Mouse (Mus musculus): ENCODE measurements around the gene Gpkow.
"Not testable (repeated sequence)": the region's sequence is repeated elsewhere in the genome, so short reads cannot be mapped to it uniquely, and the experiment has no call there.

The Gpkow gene

DNA sequence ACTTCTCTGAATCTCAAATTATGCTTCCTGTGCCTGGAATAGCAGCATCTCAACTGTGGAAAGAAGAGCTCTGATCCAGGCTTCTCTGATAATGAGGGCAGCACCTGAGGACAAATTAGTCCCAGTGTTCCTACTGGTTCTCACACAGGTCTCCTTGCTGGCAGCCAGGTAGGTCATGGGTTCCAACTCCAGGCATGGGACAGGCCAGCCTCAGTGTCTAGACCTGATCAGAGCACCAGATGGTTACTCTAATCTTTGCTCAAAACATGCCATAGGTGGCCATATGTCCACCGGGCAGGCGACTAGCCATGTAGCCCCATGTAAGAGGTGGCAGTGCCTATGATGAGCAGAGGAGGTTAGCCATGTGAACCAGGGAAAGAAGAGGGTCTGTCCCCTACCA, 8.6 kb upstream of the Gpkow start:
- no peak for DNase-seq (ENCODE audit: low spot score in 2 of 2)

DNA sequence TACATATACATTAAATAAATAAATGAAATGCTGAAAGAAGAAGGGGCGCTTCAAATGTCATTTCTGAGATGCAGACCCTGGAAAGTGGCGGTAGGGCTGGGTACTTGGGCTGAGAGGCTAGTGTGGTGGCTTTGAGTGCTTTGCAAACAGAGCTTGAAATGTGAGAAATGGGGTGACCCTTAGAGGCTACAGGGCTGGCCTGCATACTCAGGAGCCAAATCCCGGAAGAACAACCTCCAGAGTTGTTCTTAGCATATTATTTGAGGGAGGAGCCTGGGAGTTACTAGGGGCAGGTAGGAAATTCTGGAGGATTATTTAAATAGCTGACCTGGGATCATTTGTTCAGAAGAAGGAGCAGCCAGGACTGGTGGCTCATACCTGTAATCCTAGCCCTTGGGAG, 6.4 kb upstream of the Gpkow start:
- no peak for DNase-seq (ENCODE audit: low spot score in 2 of 2)

DNA sequence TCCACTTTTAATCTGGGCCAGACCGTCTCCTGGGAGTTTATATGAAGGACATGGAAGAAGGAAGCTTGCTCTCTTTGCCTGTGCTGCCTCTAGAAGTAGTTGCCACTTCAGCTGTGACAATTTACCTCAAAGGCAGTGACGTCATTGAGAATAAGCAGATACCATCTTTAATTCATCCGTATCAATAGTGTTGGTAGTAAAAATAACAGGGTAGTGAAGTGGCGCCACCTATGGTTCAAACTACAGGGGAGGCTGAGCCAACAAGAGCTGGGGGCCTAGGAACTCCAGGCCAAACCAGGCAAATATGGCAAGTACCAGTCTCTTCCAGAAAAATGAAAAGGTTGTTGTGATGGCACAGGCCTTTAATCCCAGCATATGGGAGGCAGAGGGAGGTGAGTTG, 4.1 kb upstream of the Gpkow start:
- DNase-seq (ENCODE audit: low spot score in 2 of 2): no peak

DNA sequence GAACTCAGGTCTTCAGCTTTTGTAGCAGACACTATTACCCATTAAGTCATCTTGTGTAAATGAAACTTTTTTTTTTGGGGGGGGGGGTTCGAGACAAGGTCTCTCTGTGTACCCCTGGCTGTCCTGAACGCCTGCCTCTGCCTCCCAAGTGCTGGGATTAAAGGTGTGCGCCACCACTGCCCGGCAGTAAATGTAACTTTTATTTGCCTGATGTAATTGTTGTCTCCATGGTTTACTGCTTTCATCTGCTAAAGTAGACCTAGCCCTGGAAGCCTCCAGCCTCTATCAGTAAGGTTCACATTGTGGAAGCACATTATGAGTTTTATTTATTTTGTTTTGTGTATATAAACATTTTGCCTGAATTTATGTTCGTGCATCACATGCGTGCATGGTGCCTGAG, 411 bp upstream of the Gpkow start:
- DNase-seq (ENCODE audit: low spot score in 2 of 2): no peak

DNA sequence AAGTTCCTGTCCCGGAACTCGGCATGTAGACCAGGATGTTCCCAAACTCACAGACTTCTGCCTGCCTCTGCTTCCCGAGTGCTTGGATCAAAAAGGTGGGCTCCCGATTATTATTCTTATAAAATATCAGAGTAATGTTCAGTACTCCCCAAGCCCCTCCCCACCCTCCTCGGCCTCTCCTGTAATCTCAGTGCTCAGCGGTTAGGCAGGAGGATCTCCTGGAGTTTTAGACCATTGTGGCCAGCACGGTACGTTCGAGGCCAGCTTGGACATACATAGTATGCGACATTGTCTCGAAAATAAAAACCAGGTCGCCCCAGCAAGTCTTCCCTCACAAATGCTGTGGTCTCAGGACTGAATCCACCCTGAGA, 16.8 kb downstream of the Gpkow start:
- not testable (repeated sequence) for DNase-seq (ENCODE audit: low spot score in 2 of 2)

DNA sequence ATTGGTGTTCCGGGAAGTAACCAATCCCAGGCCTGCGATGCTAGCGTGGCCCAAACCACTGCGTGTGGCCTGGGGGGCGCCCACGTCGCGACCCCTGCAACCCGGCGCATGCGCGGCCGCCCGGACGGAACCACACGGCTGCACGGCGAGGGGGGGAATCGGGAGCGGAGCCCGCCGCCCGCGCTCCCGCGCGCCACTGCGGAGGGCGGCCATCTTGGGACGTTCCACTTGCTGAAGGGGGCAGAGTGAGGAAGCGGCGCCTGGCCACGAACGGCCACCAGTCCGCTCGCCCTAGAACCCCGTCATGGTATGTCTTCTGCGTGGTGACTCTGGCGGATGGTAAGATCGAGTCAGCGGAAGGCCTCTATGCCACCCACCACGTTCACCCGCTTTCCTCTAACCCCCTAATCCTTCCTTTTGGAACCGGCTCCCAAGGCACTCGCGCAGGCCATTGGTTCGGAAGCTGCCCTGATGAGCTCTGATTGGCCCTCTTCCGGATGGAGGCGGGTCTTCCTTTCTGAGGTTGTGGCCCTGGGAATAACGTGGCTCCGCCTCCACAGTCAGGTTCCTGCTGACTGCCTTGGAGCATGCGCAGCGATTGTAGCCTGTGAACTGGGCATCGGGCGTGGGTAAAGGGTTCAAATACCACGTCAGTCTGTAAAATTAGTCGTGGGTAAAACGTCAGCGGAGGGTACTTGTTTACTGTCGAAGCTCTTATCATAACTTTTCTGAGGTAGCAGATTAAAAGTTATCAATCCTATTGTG, 17.4 kb downstream of the Gpkow start, which contains the start of gene Wdr45:
TSS of gene Wdr45 (plus strand) at position 199 of the 765 bp plus-strand sequence.
- peak; percentile 92 to 94 for DNase-seq (ENCODE audit: low spot score in 2 of 2)

DNA sequence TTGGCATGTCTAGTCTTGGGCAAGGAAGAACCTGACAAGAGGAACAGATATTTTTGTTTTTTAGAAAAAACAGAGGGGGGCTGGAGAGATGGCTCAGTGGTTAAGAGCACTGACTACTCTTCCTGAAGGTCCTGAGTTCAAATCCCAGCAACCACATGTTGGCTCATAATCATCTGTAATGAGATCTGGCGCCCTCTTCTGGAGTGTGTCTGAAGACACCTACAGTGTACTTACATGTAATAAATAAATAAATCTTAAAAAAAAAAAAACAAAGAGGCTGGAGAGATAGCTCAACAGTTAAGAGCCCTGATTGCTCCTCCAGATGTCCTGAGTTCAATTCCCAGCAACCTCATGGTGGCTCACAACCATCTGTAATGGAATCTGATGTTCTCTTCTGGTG, 19.1 kb downstream of the Gpkow start:
- not testable (repeated sequence) for DNase-seq (ENCODE audit: low spot score in 2 of 2)

DNA sequence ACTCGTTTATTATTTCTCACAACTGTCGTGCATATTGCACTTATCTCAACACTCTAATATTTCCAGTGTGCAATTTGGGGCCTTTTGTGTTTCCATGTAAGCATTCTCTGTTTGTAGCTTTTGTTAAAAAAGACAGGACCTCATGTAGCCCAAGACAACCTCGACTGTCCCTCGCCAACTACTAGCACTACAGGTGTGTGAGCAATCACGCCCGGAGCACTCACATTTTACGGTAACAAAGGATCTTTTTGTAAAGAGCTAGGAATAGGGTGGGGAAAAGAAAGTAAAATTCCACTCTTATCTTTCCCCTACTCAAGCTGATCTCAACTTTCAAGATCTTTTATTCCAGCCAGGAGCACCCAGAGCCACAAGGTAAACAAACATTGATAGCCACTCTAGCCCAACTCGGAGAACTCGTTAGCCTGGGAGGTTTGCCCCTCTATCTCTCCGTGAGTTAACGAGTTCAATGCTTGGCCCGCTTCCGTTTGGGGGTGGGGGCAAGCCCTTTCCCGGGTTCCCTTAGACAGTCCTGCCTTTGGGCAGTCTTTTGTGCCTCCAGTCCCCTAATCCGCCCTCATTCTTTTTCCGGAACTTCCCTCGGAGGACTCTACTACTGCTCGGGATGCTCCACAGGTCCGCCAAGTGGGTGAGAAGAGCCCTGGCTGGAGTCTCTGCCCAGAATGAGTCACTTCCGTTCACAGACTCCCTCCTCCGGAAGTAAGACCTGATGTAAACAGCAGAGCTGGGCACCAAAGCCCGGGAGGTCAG, 24.8 kb downstream of the Gpkow start, which contains the start of gene Gm45208:
TSS of gene Gm45208 (plus strand) at position 732 of the 768 bp plus-strand sequence.
- DNase-seq (ENCODE audit: low spot score in 2 of 2): peak; percentile 48

DNA sequence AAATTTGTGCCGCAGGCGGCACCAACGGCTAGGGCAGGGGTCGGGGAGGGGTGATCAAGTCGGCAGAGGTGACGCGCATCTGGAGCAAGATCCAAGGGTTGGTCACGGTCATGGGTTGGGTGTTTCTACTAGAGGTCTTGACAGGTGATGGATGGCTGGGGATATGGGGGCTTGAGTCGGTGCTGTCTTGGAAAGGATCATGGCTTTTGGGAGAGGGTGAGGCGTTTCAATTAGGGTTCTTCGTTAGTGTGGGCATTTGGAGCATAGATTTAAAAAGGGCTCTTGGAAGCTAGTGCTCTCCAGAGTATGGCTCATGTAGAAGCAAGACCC, 25.3 kb downstream of the Gpkow start:
- DNase-seq (ENCODE audit: low spot score in 2 of 2): no peak

DNA sequence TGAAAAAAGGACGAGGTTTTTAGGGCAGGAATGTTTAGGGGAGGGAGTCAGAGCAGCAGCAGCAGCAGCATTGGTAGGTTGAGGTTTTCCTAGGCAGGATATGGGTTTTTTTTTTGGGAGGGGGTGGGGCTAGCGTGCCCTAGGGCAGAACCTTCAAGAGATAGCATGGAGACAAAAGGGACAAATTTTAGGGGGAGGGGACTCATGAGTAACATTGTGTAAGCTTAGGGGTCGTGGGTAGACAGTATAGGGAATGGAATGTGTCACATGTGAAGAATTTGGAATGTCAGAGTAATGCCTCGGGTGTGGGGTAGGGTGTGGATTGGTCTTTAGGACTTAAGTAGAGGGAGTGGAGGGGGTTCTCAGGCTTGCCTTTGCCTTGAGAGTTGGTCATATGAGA, 25.8 kb downstream of the Gpkow start:
- DNase-seq (ENCODE audit: low spot score in 2 of 2): no peak

DNA sequence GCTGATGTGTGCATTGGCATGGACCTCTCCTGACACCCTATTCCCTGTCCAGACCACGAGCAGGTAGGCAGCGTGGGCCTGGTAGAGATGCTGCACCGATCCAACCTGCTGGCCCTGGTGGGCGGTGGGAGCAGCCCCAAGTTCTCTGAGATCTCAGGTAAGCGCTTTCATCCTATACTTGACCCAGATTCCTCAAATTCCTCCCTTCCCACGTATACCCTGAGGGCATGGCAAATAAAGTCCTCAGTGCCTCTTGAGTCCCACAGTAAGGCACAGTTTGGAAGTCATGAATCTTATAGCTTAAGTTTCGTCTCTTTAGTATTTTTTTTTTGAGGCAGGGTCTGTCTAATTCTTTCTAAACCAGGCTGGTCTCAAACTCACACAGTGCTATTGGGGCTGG, 27.2 kb downstream of the Gpkow start:
- no peak for DNase-seq (ENCODE audit: low spot score in 2 of 2)

DNA sequence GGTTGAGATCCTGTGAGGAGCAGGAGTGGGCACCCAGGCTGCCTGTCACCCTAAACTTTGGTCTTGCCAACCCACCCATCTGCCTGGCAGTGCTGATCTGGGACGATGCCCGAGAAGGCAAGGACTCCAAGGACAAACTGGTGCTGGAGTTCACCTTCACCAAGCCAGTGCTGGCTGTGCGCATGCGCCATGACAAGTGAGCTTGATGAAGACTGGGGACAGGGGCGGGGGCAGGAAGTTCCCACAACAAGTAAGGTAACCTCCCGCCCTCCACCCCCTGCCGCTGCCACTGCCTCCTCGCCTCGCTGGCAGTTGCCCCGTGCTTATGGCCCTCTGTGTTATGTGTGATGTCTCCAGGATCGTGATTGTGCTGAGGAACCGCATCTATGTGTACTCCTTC, 28.9 kb downstream of the Gpkow start:
- no peak for DNase-seq (ENCODE audit: low spot score in 2 of 2)

DNA sequence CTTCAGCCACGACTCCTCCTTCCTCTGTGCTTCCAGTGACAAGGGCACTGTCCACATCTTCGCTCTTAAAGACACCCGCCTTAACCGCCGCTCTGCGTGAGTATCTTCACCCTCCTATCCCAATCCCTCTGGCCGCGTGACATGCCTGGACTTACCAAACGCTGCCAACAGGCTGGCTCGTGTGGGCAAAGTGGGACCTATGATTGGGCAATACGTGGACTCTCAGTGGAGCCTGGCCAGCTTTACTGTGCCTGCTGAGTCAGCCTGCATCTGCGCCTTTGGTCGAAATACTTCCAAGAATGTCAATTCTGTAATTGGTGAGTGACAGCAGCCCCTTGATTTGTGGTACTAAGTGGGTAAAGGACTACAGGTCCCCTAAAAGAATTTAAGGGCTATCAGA, 30.2 kb downstream of the Gpkow start:
- no peak for DNase-seq (ENCODE audit: low spot score in 2 of 2)

DNA sequence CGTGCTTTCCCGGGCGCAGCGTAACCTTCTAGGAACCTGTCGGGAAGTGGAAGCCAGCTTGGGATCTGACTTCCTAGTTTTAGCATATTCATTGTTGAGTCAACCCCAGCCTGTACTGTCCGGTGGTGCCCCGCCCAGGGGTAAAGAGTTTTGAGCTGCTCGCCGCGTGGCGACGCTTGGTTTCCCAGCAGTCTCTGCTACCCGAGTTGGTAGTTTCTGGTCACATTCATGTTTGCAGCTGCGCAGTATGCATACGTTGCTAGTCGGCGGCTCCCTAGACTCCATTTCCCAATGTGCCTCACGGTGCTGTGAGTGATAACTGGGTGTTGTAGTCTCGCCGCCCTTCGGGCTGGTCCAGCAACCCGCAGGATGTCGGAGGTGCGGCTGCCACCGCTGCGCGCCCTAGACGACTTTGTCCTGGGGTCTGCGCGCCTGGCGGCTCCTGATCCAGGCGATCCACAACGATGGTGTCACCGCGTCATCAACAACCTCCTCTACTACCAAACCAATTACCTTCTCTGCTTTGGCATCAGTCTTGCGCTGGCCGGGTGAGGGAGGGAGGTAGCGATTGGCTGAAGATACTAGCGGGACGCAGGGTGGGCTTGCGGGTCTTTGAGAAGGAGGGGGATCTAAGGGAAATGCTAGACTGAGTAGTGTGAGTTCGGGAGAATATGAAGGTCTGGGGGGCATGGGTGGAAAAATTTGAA, 31.4 kb downstream of the Gpkow start, which contains the start of gene Praf2:
TSS of gene Praf2 (plus strand) at position 225 of the 707 bp plus-strand sequence.
- DNase-seq (ENCODE audit: low spot score in 2 of 2): peak; percentile 81 to 89

DNA sequence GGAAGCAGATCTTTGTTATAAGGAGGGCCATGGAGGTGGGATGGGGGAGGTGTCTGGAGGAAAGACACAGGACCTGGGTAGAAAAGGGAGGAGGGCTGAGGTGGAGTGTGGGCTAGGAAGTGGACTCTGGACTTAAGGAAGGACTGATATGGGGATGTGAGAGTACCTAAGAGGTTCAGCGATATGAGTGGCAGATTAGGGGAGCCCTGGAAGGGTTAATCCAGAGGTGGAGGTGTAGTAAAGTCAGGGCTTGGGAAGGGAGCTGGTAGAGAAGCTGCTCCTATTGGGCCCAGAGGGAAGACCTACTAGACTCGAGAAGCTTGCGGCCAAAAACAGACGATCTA, 32.0 kb downstream of the Gpkow start:
- DNase-seq (ENCODE audit: low spot score in 2 of 2): no peak

DNA sequence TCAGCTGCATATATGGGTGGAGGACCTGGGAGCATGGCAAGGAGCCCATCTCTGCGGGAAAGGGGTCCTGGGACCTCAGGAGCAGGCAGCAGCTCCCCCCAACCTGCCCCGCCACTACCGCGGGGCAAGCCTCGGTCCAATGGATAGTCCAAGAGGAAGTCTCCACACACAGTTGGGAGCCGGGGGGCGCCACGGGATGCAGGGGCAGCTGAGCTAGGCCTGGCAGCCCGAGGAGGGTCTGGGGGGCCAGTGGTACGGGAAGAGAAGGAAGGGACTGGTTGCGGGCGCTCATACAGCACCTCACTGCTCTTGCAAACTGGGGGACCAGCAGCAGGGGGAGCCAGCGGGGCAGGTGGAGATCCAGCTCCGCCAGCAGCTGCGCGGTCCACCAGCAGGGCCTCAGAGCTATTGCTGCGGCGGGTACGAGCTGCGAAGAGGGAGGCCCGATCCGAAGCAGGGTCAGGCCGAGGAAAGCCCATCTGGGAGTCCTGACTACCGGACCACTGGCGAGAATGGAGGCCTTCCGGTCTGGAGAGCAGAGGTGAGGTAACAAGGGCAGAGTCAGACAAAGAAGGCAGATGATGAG, 36.7 kb downstream of the Gpkow start:
- peak in 1 of 2 experiments; percentile 33 for DNase-seq (ENCODE audit: low spot score in 2 of 2)

DNA sequence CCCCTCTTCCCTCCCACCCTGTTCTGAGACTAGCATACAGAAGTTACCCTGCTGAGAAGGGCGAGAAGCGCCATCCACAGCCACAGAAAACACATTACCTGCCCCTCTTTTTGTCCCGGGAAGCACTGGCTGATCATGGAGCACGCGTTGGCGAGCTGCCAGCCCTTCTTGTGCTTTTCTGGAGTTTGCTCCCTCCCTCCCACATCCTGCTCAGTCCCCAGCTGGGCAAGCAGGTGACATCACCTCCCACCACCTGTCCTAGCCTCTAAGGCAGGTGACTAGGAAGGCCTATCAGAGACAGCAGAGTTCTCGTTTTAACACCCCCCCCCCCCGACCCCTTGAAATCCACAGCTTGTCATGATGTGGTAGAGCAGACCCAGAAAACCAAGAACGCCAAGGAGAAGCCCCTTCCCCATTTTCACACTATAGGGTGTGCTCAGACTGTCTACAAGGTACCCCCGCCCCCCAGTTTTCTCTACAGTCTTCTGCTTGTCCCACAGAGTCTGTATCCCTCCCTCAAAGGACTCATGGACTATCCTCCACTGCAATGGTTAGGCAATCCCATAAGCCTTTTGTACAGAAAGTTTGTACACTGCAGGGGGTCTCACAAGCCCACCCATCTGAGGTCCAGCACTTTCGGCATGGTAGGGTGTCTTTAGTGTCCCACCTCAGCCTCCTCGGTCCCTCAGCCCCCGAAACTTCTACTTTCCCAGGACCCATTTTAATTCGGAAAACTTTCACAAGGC, 42.6 kb downstream of the Gpkow start:
- no peak for DNase-seq (ENCODE audit: low spot score in 2 of 2)

DNA sequence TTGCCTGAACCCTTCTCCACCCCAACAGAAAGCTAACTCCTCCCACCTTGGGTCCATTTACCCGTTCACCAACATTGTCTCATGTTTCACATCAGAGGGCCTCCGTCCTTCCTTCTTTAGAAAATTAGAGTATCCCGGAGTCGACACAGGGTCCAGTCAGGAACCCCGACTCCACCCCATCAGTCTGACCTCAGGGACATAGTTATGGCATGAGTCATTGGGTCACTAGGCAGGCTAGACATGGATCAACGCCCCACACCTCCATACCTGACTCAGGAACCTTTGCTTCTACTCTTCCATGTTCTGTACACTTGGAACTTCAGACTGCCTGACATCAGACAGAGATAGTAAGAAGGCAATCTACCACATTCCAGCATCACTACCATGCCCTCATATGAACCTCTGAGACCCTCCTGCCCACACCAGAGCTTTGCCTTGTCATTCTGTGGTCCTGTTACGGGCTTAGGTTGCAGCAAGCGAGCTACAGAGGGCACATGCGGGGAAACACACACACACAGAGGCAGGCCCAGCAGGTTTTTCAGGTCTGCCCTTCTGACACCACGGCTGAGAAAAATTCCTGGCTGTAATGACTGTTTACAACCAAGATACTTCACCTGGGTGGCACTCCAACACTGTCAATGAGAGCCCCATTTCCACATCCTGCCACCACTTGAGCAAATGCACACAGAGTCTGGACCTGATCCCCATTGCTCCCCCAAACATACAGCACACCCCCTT, 43.3 kb downstream of the Gpkow start:
- DNase-seq (ENCODE audit: low spot score in 2 of 2): no peak

DNA sequence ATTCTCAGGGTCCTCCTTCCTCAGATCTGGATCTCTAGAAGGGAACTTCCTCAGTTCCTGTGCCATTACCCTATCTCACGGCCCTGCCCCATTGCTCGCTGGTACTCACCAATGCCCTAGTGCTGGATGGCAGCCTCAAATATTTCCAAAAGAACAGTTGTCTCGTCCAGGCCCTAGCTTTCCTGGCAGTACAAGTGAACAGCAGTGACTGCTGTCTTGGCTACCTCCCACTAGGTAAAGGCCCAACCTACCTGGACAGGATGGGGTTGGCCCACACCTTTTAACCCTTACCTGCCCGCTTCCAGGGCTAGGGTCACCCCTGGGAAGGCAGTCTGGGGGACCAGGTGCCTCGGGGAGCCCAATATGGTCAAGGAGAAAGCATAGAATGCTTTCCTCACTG, 44.2 kb downstream of the Gpkow start:
- DNase-seq (ENCODE audit: low spot score in 2 of 2): no peak

DNA sequence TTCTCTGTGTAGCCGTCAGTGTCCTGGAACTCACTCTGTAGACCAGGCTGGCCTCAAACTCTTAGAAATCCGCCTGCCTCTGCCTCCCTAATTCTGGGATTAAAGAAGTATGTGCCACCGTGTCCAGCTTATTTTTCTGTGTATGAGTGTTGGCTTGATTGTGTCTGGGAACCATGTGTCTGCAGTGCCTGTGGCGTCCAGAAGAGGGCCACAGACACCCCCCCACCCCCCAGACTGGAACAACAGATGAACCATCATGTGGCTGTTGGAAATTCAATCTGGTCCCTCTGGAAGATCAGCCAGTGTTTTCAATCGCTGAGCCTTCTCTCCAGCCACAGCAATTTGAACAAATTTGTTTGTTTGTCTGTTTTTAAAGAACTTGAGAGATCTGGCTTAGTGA, 46.5 kb downstream of the Gpkow start:
- DNase-seq (ENCODE audit: low spot score in 2 of 2): no peak

DNA sequence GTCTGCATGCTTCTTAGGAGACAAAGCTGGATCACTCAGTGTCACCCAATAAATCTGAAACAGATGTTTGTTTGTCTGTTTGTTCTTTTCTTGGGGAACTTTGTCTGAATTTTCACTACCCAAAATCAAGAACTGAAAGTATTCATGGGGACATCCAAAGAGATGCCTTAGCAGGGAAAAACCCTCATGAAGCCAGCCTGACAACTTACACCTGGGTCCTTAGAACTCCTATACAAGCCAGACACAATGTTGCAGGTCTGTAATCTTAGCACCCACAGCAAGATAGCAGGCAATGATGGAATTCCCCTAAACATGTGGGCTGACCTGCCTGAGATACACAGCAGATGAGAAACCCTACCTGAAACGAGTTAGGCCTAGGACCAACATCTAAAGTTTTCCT, 48.0 kb downstream of the Gpkow start:
- no peak for DNase-seq (ENCODE audit: low spot score in 2 of 2)
